Mouse (Mus musculus) 416B (cell line): ENCODE results near the gene Ip6k1.

Experiments
- DNase-seq: peaks from one replicate; pipeline ENCODE4 v3.0.0; 2011; ENCODE audit warnings: low read depth

The Ip6k1 gene

DNA sequence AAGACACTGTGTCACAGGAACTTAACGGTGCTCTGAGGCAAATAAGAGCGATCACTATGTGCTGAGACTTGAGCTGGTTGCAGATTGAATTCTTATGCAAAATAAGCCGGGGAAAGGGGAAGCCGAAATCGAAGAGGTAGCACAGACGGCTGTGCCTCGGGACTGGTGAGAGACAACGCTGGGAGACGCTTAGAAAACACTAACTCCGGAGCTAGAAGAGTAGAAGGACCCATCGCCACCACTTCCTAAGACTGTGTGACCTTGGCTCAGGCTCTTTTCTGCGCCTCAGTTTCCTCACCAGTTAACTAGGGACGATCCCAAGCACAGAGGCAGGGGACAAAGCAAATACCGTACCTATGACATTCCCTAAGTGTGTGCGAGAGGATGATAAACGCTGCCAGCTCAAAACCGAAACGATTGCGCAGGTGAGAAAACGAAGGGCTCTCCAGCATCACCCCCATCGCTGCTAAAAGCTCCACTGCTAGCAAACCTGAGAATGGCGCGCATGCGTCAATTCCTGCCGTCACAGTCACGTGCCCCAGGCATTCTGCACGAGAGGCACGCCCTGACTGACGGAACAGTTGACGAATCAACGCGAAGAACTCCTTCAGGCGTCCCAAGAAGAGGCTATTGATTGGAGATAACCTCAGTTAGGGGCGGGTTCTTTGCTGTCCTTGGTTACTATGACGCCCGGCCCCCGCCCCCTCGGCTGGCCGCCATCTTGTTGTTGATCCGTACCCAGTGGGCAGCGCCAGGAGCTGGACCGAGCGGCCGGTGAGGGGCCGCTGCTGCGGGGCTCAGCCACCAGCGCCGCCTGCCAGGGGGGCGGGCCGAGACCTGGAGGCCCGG is at the start of gene Ip6k1:
TSS of gene Ip6k1 (plus strand) at position 580 of the 849 bp plus-strand sequence.
- DNase-seq: peak; percentile 100

DNA sequence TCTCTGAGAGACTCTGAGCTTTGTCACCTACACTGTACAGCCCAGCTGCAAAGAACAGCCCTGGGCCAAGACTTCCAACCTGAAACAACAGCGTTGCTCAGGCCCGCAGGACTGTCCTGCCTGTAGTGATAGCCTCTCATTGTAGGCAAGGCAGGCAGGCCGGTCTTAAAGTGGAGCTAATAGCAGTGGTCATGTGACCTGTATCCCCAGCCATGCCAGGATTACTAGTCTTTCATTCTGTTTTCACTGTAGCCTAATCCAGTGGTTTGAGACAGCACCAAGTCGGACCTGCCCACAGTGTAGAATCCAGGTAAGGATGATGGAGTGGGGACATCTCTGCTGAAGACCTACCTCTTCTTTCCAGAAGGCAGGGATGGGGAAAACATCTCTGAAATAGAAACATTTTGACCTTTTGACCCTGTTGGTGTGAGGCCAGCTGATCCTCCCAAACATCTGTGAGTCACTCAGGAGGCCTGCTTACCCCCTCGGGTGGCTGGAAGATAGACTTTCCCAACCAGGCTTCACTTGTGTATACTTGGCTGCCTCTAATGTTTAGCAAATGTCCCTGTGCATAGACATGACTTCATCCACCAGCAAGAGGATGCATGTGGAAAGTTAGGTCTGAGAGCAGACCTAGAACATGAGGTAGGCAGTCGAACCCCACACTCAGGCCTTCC is 46.5 kb upstream of the Ip6k1 start:
- peak; percentile 36 for DNase-seq

DNA sequence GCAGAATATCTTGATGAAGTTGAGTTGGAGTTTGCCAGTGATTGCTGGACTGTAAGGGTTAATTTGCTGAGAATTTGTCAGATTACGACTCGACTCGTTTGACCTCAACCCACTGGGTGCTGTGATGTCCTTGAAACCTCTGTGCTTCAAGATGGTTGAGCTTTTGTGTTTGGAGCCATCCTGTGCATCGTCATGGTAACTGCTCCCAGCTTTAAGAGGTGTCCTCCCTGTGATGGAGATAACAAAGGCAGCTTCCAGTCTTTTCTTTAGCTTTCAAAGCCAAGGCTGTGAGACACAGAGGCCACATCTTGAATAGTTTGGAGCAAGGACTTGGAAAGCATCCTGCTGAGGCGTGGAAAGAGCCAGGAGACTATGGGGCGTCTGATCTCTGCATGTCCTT is 45.2 kb upstream of the Ip6k1 start:
- DNase-seq: no peak

DNA sequence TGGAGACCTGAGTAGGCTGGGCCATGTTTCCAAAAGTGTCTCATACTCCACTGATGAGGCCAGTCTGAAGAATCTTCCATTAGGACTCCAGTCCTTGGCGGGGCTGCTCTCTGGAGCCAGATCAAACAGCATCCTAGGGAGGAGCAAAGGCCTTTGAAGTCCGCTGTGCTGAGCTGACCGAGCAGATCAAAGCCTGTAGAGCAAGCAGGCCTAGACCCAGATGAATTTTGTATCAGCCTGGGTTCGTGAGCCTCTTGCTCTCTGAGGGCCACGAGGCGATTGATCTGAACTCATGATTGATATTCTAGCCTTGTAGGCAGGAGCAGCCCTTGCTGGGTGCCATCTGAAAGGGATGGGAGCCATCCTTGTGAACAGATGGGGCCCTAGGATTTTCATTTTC is 42.4 kb upstream of the Ip6k1 start:
- no peak for DNase-seq

DNA sequence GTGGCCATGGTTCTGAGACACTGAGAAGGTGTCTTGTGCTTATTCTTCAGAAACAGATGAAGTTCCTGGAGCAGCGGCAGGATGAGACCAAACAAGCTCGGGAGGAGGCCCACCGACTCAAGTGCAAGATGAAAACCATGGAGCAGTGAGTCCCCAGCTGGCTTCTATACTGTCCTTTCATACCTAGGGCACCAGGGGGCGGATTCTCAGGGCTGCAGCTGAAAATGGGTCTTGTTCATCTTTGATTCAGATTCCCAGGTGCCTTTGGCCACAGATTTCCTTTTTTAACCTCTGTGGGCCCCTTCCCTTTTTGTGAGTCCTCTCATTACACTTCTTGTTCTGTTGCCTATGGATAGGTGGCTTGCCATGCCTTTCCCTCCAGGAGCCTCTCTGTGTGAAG is 41.4 kb upstream of the Ip6k1 start:
- peak; percentile 27 for DNase-seq

DNA sequence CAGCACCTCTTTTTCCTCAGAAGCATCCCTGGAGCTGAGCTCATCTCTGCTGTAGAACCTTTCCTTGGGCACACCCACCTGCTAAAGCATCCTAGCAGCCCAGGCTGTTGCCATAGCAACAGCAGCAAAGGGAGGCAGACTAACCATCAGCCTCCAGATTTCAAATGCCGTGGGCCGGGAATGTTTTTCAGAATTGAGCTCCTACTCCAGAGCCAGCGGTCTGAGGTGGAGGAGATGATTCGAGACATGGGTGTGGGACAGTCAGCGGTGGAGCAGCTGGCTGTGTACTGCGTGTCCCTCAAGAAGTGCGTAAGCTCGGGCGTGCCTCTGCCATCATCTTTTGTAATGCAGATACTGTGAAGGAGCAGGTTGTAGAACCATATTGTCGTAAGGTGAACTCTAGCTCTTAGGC is 40.9 kb upstream of the Ip6k1 start:
- DNase-seq: no peak

DNA sequence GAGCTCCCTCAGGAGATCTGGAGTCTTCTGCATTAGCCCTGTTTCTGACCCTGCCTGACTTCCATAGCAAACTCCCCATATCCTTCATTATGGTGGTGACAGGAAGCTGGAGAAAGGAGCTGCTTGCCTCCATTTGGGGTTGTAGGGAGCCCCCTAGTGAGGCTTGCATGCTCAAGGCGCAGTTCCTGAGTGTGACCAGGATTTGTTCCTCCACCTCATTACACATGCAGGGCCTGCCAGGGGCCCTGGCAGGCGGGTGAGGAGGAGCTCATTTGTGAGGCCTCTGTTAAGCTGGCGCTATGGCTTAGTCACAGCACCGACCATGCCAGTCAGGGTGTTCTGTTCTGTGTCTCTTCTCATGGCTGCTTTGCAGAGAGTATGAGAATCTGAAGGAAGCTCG is 40.4 kb upstream of the Ip6k1 start:
- peak; percentile 36 for DNase-seq

- no peak for DNase-seq
Observed at GRCm38 (mm10) chr9:107962916-107963315, 39.4 kb upstream of the Ip6k1 start.

DNA sequence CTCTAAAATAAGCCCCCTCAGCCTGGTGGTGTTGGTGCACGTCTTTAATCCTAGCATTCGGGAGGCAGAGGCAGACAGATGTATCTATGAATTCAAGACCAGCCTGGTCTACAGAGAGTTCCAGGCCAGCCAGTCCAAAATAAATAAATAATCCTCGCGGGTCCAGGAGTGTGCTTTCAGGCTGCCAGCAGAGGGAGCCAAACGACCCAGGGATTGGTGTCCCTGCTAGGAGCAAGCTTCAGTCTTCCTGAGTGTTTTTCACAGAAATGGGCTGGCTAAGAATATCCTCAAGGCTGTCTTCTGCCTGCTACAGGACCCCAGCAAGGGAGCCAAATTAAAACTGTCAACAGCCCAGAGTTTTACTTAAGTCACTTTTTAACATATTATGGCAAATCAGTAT is 38.6 kb upstream of the Ip6k1 start:
- peak; percentile 86 for DNase-seq

DNA sequence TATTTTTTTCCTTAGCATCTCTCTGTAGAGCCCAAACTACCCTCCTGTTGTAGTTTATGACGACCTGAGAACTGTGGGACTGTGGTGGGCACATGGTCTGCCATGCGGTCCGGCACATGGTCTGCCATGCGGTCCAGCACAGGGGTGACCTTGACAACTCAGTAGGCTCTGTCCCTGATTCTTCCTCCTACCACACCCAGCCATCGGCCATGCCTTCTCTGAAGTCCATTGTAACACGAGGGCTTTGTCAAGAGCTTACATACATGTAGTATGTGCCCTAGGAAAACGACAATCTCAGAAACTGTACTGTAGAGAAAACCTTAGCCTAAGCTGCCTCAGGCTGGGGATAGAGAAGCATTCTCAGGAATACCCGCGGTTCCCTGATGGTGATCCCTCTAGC is 37.6 kb upstream of the Ip6k1 start:
- DNase-seq: no peak

GRCm38 (mm10) chr9:107966676-107967075 is 35.6 kb upstream of the Ip6k1 start:
- no peak for DNase-seq

DNA sequence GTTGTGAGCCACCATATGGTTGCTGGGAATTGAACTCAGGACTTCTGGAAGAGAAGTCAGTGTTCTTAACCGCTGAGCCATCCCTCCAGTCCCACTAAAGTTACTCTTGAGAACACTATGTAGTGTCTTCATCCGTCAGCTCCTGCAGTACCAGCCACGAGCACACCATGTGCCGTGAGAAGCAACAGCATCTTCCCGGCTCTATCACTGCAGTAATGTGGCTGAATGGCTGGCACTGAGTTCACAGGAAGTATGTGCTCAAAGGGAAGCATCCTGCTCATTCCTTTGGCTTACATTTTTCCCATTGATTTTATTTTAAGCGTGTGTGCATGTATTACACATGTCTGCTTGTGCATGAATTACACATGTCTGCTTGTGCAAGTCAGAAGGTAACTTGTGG is 34.9 kb upstream of the Ip6k1 start:
- no peak for DNase-seq

DNA sequence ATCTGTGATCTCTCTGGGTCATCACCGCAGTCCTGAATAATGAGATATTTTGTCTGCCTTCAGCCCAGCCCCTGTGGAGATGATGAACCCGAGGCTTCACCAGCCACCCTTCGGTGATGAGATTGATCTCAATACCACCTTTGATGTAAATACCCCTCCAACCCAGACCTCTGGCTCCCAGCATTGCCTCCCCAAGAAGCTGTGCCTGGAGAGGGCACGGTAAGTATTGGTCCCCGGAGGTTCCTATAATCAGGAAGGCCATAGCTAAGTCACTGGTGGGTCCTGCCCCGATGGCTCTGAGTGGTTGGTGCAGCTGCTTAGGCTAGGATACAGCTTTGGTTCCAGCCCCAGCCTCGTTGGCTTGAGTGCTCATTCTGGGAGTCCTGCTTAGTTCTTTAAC is 33.8 kb upstream of the Ip6k1 start:
- DNase-seq: no peak

- no peak for DNase-seq
Observed at GRCm38 (mm10) chr9:107970311-107970710, 32.0 kb upstream of the Ip6k1 start.

DNA sequence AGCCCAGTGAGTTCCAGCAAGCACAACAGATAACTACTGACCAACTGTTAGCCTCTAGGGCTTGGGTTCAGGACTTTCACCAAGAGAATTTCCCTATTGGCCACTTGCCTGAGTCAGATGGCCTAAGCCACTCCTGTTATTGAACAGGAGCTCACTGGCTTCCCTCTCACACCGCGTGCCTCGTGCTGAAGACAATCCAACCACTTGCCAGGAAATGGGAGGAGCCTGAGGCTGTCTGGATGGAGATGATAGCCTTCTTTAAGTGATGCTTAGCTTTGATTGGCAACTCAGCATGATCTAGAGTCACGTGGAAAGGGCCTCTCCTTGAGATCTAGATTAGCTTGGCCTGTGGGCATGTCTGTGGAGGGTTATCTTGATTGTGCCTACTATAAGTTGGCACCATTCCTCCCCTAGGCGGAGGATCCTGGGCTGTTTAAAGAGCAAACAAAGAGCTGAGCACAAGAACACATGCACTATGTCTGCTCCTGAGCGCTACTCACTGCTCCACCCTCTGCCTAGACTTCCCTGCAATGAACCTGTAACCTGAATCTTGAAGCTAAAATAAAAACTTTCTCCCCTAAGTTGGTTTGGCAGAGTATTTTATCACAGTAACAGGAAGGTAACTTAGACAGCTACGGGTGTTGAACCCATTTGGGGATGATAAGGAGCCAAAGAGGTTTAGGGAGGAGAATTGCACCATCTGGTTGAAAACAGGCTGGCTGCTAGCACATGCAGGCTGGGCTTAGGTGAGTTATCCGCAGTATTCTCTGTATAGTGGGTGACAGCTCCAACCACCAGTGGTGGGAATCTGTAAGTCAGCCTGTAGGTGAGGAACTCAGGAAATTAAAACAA is 30.4 kb upstream of the Ip6k1 start:
- peak; percentile 99 for DNase-seq

DNA sequence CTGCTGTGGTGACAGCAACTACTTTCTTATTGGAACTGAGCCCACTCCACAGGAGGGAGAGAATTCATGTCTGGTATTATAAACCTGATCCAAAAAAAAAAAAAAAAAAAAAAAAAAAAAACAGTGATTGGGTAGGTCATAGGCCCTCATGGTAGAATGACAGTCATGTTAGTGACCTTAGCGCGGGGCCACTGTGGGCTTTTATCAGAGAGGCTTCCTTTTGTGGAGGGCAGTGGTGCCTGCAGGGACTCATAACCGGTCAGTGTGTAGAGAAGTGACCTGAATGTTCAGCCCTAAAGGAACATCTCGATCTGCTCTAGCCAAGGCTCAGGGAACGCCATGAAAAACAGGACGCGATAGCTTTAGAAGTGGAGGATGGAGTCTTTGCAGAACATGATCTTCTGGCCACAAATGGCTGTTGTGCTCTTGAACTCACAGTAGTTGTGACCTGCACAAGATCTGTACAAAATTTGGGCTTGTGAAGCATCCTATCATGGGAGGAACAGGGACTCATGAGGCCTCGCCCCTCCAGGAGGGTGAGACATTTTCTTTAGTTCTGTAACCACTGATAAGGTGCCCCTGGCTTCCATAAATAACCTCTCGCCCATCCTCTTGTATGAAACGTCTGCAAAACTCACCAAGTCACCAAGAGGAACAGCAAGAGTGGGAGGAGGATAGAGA is 27.7 kb upstream of the Ip6k1 start:
- DNase-seq: peak; percentile 65

GRCm38 (mm10) chr9:107975399-107976386 is 26.6 kb upstream of the Ip6k1 start, which contains the start of gene Uba7:
Uba7 (plus strand) TSS chr9:107975505.
- peak; percentile 95 for DNase-seq

DNA sequence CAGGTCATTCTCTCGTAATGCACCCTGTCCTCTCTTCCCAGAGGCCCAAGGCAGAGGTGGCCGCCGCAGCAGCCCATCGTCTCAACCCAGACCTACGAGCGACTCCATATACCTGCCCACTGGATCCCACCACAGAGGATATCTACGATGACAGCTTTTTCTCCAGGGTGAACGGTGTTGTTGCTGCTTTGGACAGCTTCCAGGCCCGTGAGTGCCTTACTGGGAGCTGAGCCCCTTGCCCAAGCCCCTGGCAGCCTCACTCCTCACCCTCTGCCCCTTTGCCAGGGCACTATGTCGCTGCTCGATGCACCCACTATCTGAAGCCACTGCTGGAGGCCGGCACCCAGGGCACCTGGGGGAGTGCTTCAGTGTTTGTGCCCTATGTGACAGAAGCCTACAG is 23.5 kb upstream of the Ip6k1 start:
- DNase-seq: no peak

- peak; percentile 67 for DNase-seq
Observed at GRCm38 (mm10) chr9:107981684-107982605, 20.4 kb upstream of the Ip6k1 start.
